Mouse (Mus musculus) lung, embryonic 15.5 days (tissue): ENCODE results near the gene Gpn1. TPM values are rescaled to one million over a fixed set of nuclear protein-coding genes. Genes with fewer than 3 reads are reported as not detected.
A peak's percentile ranks its signal among the peaks of the same experiment; 100 is the strongest.
"Not testable (repeated sequence)": the region's sequence is repeated elsewhere in the genome, so short reads cannot be mapped to it uniquely, and the experiment has no call there.

Source experiments
- ATAC-seq: fragments of 200-750 bp; cut with Nextera tagmentation; 2 replicates; pipeline ENCODE4 v1.8.0; 2017; ENCODE audit warnings: moderate number of reproducible peaks, borderline replicate concordance; ENCODE audit not compliant: low FRiP score, low TSS enrichment; ENCODE audit errors: extremely low read depth
- H3K27ac ChIP-seq: fragments of 300-500 bp; sonication (generic); 2 replicates; pipeline ENCODE4 v1.5.1; 2015; ENCODE audit warnings: moderate library complexity, mild to moderate bottlenecking, inconsistent platforms
- H3K27me3 ChIP-seq: fragments of 300-500 bp; sonication (generic); 2 replicates; pipeline ENCODE4 v1.6.1; 2015; ENCODE audit warnings: inconsistent platforms
- H3K36me3 ChIP-seq: fragments of 300-500 bp; sonication (generic); 2 replicates; pipeline ENCODE4 v1.6.1; 2015; ENCODE audit warnings: inconsistent platforms
- H3K4me1 ChIP-seq: fragments of 300-500 bp; sonication (generic); 2 replicates; pipeline ENCODE4 v1.6.1; 2015; ENCODE audit warnings: inconsistent platforms
- H3K4me2 ChIP-seq: fragments of 300-500 bp; sonication (generic); 2 replicates; pipeline ENCODE4 v1.6.1; 2015; ENCODE audit warnings: inconsistent platforms, mild to moderate bottlenecking, moderate library complexity
- H3K4me3 ChIP-seq: fragments of 300-500 bp; sonication (generic); 2 replicates; pipeline ENCODE4 v1.5.1; 2015; ENCODE audit warnings: mild to moderate bottlenecking, inconsistent platforms
- H3K9ac ChIP-seq: fragments of 300-500 bp; sonication (generic); 2 replicates; pipeline ENCODE4 v1.6.1; 2015; ENCODE audit warnings: inconsistent platforms
- H3K9me3 ChIP-seq: fragments of 300-500 bp; sonication (generic); 2 replicates; pipeline ENCODE4 v1.6.1; 2016; ENCODE audit warnings: inconsistent platforms
- WGBS: fragments of 180-500 bp; shearing (Covaris S2); methylation state at CpG from one replicate; pipeline ENCODE4 v1.1.7; 2015; 5-methylcytosine and 5-hydroxymethylcytosine counted together
- polyA plus RNA-seq: library from polyadenylated mRNA; unstranded; fragments of >200 nt; fragmentation: Nextera tagmentation; extraction: Ambion mirVana; gene quantifications from 2 replicates; pipeline ENCODE4 v1.2.1, GENCODE M21; 2015

Gpn1 gene
- polyA plus RNA-seq, 1 experiment from 2014 or later = 63.8 TPM

DNA sequence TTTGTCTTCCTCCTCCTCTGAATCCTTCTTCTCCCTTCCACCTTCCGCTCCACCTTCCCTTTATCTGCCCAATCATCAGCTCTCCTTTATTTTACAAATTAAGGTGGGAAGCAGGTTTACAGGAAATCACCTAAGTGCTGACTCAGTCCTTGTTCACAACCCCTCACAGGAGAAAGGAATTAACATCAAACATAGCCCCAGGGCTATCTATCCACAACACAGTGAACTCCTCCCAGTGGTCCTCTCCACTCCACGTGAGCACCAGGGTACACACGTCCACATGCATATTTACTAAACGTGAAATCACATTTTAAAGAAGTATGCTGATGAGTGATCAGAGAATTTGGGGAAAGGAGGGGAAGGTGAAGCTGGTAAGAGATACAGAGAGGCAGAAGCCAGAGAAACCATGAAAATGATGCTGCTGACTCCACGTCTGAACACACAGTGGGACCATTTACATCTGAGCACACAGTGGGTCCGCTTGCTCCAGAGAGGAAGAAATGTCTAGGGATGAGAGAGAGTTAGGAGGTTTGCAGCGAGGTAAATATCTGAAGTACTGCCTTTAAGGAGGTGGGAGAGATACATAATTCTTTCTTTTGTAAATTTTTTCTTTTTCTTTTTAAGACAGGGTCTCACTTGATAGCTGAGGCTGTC lies 5.3 kb upstream of the Gpn1 start:
- Histone ChIP-seq H3K9ac (no peak overlapping the region), H3K27me3 (no peaks in the 10 kb centered on the region), H3K4me2 (no peak overlapping the region), H3K27ac (no peak overlapping the region), H3K4me3 (no peak overlapping the region), H3K4me1 (0 out of 2 replicates have a peak, but pooled peaks cover 4% of the 10 kb centered on the region), H3K9me3 (no peaks in the 10 kb centered on the region), H3K36me3 (no peaks in the 10 kb centered on the region)
- WGBS = 61% methylated on average over 7 of the region's 7 CpGs
- ATAC-seq = no peak

DNA sequence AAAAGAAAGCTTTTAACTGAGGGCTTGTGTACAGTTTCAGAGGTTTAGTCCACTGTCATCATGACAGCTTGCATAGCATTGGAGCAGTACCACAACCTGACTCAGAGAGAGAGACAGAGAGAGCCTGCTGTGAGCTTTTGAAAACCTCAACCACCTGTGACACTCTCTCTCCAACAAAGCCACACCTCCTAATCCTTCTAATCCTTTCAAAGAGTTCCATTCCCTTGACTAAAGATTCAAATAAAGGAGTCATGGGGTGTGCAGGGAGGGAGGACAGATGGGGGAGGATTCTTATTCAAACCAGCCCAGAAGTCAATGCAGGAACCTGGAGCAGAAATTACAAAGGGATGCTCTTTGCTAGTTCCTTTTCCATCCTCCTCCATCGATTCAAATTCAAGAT lies 2.5 kb upstream of the Gpn1 start:
- Histone ChIP-seq H3K9me3 (no peaks in the 10 kb centered on the region), H3K4me1 (peaks cover 15% of the 10 kb centered on the region), H3K27ac (no peak overlapping the region), H3K27me3 (no peaks in the 10 kb centered on the region), H3K4me2 (no peak overlapping the region), H3K9ac (no peak overlapping the region), H3K36me3 (peaks cover 7% of the 10 kb centered on the region), H3K4me3 (no peak overlapping the region)
- no peak for ATAC-seq
- 40% methylated on average over 1 of the region's 1 CpGs for WGBS

DNA sequence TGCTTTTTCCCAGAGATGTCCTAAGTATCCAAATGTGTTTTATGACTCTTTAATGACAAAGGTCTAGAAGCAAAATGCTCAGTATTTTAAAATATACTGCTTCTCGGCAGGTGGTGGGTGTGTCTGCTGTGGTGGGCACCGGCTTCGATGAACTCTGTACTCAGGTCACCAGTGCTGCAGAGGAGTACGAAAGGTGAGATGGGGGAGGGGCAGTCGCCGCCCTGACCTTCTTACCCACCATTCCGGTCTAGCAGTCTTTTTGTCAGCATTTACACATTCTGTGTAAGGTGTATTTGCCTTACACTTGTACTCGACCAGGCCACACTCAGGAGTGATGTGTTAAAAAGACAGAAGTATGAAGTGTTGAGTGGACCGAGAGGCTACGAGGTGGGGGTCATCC lies 10.3 kb downstream of the Gpn1 start:
- Histone ChIP-seq H3K36me3 (peaks cover 68% of the 10 kb centered on the region), H3K4me1 (no peaks in the 10 kb centered on the region), H3K27me3 (no peaks in the 10 kb centered on the region), H3K4me2 (no peak overlapping the region), H3K9me3 (no peaks in the 10 kb centered on the region), H3K9ac (no peak overlapping the region), H3K27ac (no peak overlapping the region), H3K4me3 (no peak overlapping the region)
- WGBS = 52% methylated on average over 10 of the region's 10 CpGs
- no peak for ATAC-seq

DNA sequence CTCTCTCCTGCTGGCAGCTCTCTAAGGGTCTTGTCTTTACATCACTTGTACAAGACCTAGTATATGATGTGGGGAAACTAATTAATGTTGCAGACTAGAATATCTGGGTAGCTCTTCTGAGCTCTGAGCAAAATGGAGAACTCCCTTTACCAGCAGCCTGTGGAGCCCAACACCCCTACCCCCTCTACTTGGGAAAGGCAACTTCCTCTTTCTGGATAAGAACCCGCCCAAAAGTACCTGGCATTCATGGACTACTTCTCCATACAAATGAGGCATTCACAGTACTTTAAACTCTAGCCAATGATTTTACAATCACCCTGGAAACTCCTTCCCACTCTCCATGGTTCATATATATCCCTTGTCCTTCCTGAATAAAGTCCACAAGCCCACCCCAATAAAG lies 17.9 kb downstream of the Gpn1 start:
- no peaks in the 10 kb centered on the region for H3K27me3 ChIP-seq
- no peak overlapping the region for H3K4me3 ChIP-seq
- no peak for ATAC-seq
- no peak overlapping the region for H3K27ac ChIP-seq
- whole genome bisulfite sequencing = 74% methylated on average over 1 of the region's 1 CpGs
- H3K36me3 ChIP-seq = peaks cover 75% of the 10 kb centered on the region
- no peaks in the 10 kb centered on the region for H3K9me3 ChIP-seq
- H3K4me1 ChIP-seq = no peaks in the 10 kb centered on the region
- no peak overlapping the region for H3K9ac ChIP-seq
- H3K4me2 ChIP-seq = no peak overlapping the region

DNA sequence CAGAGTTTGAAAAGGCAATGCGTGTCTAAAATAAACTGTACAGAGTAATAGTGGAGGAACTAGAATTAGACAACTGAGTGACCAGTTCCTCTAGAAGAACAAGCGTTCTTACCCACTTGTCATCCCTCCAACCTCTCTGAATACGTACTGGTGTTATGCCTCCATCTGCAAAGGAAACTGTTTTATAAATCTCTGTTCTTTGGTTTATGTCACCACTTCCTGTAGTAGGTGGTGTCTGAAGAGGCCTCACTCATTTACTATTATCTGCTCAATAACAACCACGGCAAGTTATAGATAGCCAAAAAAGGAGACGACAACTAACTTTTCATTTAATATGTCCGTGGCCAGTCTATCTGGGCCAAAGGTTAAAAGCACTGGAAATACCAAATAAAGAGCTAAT lies 26.0 kb downstream of the Gpn1 start:
- Histone ChIP-seq H3K4me2 (no peak overlapping the region), H3K9ac (no peak overlapping the region), H3K9me3 (no peaks in the 10 kb centered on the region), H3K4me3 (no peak overlapping the region), H3K4me1 (peaks cover 2% of the 10 kb centered on the region; the same call in 1 of the 2 replicates), H3K27me3 (no peaks in the 10 kb centered on the region), H3K36me3 (peaks cover 58% of the 10 kb centered on the region), H3K27ac (no peak overlapping the region)
- 69% methylated on average over 6 of the region's 6 CpGs for WGBS
- no peak for ATAC-seq

DNA sequence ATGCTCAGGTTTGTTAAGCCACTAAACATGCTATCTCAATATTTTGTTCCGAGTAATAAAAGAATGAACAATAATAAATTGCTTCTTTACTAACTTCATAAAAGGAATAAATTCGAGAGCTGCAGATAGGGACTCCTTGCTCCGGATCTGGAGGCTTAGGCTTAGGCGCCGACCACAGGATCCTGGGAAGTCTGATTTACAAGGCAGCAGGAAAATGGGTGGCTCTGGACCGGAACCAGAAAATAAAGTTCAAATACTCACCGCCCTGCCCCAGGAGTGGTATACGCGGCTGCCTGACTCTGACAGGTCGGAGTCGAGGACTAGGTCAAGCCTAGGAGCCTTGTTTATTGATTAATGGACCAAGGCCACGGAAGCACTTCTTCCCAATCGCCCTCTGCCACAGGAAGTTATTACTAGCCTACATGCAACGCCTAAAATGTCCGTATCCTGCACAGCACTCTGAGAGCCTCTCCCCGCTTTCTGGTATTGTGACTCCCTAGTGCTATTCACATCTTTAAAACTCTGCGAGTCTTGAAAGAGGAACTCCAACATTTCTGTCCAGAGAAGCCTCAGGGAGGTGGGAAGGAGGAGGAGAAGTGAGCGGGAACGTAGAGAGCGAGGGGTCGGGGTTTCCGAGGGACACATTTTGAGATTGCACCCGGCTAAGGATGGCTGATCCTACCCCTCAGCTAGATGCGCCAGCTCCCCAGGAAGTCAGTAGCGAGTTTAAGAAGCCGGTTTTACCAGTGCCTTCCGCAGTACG lies 32.0 kb downstream of the Gpn1 start, which contains the start of gene Slc4a1ap:
Gene Slc4a1ap, plus strand, starts transcription at position 642 of the 763 bp plus-strand sequence.
- Histone ChIP-seq H3K9ac (peak within 1 kb of the TSS; percentile 85), H3K4me2 (peak within 1 kb of the TSS; percentile 92), H3K27me3 (no peaks in the 10 kb centered on the region), H3K36me3 (peaks cover 19% of the 10 kb centered on the region), H3K9me3 (no peaks in the 10 kb centered on the region), H3K4me1 (peaks cover 16% of the 10 kb centered on the region), H3K27ac (peak within 1 kb of the TSS; percentile 90), H3K4me3 (peak within 1 kb of the TSS; percentile 97)
- ATAC-seq = peak; percentile 49
- under 1% methylated on average over 28 of the region's 28 CpGs for WGBS

DNA sequence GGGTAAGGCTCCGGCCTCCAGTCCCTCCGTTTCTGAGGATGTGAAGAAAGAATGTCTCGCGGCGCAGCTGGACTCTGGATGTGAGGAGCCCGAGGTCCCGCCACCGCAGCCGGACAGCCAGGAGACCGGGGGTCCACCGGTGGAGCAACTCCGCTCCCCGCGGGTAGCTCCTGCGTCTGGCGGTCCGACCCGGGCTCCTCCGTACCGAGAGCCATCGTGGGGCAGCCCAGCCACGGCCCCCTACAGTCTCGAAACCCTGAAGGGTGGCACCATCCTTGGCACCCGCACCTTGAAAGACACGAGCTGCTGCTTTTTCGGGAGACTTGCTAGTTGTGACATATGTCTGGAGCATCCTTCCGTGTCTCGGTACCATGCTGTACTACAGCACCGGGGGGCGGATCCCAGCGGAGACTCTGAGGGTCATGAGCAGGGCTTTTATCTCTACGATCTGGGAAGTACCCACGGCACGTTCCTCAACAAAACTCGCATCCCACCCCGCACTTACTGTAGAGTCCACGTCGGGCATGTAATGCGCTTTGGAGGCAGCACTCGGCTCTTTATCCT lies 32.7 kb downstream of the Gpn1 start:
- H3K27me3 ChIP-seq = no peaks in the 10 kb centered on the region
- H3K4me1 ChIP-seq = peaks cover 16% of the 10 kb centered on the region
- H3K36me3 ChIP-seq = peaks cover 25% of the 10 kb centered on the region
- peak overlapping the region; percentile 97 for H3K4me3 ChIP-seq
- ATAC-seq = peak; percentile 8; the same call in 1 of the 2 replicates
- H3K9ac ChIP-seq = peak overlapping the region; percentile 85
- H3K4me2 ChIP-seq = peak overlapping the region; percentile 92
- no peaks in the 10 kb centered on the region for H3K9me3 ChIP-seq
- 3% methylated on average over 40 of the region's 40 CpGs for WGBS
- H3K27ac ChIP-seq = peak overlapping the region; percentile 90; the same call in 1 of the 2 replicates

DNA sequence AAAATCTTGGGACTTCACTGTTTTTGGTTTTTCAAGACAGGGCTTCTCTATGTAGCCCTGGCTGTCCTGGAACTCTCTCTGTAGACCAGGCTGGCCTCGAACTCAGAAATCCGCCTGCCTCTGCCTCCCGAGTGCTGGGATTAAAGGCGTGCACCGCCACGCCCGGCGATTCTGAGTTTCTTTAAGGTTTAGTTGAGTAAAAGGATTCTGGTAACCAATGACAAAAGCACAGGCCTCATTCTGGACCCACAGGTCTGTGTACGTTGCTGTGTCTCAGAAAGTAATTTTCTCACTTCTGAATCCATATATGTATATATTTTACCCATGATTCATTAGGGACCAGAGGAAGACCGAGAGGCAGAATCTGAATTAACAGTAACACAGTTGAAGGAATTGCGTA lies 33.2 kb downstream of the Gpn1 start, which contains the start of gene Supt7l:
Gene Supt7l, minus strand, starts transcription at position 101 of the 400 bp plus-strand sequence.
- not testable (repeated sequence) for ATAC-seq, H3K9me3 ChIP-seq, H3K27me3 ChIP-seq
- Histone ChIP-seq H3K4me2 (peak within 1 kb of the TSS; percentile 92), H3K9ac (peak within 1 kb of the TSS; percentile 85), H3K4me1 (peaks cover 16% of the 10 kb centered on the region), H3K27ac (peak within 1 kb of the TSS; percentile 90), H3K4me3 (peak within 1 kb of the TSS; percentile 97), H3K36me3 (peaks cover 26% of the 10 kb centered on the region)
- WGBS = 77% methylated on average over 11 of the region's 11 CpGs

DNA sequence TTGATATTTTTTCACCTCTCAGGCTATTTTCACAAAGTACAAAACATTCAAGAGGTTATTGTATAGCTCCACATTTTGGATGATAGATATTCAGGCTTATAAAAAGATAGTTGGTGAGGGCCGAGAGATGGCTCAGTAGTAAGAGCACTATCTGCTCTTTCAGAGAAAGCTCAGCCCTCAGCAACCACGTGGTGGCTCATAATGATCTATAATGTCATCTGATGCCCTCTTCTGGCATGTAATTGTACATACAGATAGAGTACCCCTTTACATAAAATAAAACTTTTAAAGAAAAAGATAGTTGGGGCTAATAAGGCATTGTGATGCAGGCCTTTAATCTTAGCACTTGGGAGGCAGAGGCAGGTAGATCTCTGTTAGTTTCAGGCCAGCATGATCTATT lies 34.0 kb downstream of the Gpn1 start:
- no peak overlapping the region for H3K4me3 ChIP-seq
- WGBS = 47% methylated on average over 2 of the region's 2 CpGs
- no peaks in the 10 kb centered on the region for H3K9me3 ChIP-seq
- ATAC-seq = no peak
- no peaks in the 10 kb centered on the region for H3K27me3 ChIP-seq
- no peak overlapping the region for H3K27ac ChIP-seq
- H3K9ac ChIP-seq = no peak overlapping the region
- H3K36me3 ChIP-seq = peaks cover 32% of the 10 kb centered on the region
- H3K4me1 ChIP-seq = peaks cover 16% of the 10 kb centered on the region
- peak overlapping the region; percentile 92 for H3K4me2 ChIP-seq

DNA sequence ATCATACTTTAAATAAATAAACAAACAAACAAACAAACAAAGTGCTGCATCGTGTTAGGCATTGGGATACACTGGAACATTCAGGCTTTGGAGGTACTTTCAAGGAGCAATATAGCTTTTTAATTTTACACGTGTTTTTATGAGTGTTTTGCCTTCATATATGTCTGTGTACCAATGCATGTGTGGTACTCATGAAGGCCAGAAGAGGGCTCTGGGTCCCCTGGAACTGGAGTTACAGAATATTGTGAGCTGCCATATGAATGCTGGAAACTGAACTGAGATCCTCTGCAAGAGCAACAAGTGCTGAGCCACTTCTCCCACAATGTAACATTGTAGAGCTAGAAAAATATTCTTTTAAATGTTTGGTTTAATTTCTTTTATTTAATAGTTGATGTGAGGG lies 40.7 kb downstream of the Gpn1 start:
- Histone ChIP-seq H3K4me2 (no peak overlapping the region), H3K4me3 (no peak overlapping the region), H3K4me1 (no peaks in the 10 kb centered on the region), H3K36me3 (peaks cover 75% of the 10 kb centered on the region), H3K27me3 (no peaks in the 10 kb centered on the region), H3K9ac (no peak overlapping the region), H3K27ac (no peak overlapping the region), H3K9me3 (no peaks in the 10 kb centered on the region)
- no peak for ATAC-seq
- 83% methylated on average over 2 of the region's 2 CpGs for WGBS

DNA sequence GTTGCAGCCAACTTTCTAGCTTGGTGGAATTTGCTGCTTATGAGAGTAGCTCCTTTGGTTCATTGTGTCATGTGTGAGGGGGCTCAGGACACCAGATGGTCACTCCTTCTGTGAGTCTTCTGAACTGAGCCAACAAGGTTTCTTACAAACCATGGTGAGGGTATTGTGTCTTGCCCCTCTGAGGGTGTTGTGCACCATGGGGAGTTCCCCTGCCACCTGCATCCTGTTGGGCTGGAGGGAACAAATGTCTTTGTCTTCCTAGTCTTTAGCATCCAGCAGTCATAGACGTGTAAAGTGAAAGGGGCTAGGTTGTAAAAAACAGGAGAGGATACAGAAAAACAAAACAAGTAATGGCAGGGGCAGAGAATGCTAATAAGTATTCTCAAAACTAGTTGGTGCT lies 64.9 kb downstream of the Gpn1 start:
- H3K27ac ChIP-seq = no peak overlapping the region
- WGBS = 70% methylated on average over 1 of the region's 1 CpGs
- H3K27me3 ChIP-seq = no peaks in the 10 kb centered on the region
- H3K36me3 ChIP-seq = peaks cover 35% of the 10 kb centered on the region
- no peak overlapping the region for H3K9ac ChIP-seq
- H3K4me2 ChIP-seq = no peak overlapping the region
- no peaks in the 10 kb centered on the region for H3K9me3 ChIP-seq
- no peak for ATAC-seq
- H3K4me3 ChIP-seq = no peak overlapping the region
- peaks cover 4% of the 10 kb centered on the region for H3K4me1 ChIP-seq

DNA sequence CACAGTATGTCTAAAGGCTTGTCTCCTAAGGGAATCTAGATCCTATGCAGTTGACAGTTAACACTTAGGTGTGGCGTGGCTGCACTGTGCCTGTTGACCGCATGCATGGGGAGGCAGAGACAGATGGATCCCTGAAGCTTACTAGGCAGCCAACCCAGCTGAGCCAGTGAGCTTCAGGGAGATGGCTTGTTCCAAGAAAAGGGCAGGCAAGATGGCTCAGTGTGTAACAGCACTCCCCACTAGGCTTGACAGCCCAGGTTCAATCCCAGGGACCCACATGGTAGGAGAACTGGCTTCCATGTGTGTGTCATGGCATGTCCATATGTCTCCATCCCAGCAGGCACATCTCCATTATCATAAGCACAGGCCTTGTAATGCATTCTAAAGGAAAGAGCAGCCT lies 65.8 kb downstream of the Gpn1 start:
- Histone ChIP-seq H3K27me3 (no peaks in the 10 kb centered on the region), H3K9ac (no peak overlapping the region), H3K4me2 (no peak overlapping the region), H3K36me3 (peaks cover 27% of the 10 kb centered on the region), H3K4me1 (peaks cover 4% of the 10 kb centered on the region), H3K27ac (no peak overlapping the region), H3K4me3 (no peak overlapping the region), H3K9me3 (no peaks in the 10 kb centered on the region)
- 94% methylated on average over 2 of the region's 2 CpGs for WGBS
- no peak for ATAC-seq
